Mouse (Mus musculus) small intestine, adult 2 months (tissue): ENCODE data around the gene Slc39a7. TPM values are rescaled to one million over a fixed set of nuclear protein-coding genes. Genes with fewer than 3 reads are reported as not detected.
"Not testable (repeated sequence)": the region's sequence is repeated elsewhere in the genome, so short reads cannot be mapped to it uniquely, and the experiment has no call there.

Experiments used
- H3K27ac ChIP-seq: fragments of 200-500 bp; 2 replicates; pipeline ENCODE4 v1.5.1; 2012; ENCODE audit warnings: low read depth, low read length, control low read depth, inconsistent platforms; ENCODE audit not compliant: insufficient read depth
- H3K27me3 ChIP-seq: fragments of 200-500 bp; 2 replicates; pipeline ENCODE4 v1.6.1; 2012; ENCODE audit warnings: mild to moderate bottlenecking, moderate library complexity, low read length, inconsistent platforms; ENCODE audit not compliant: control insufficient read depth, insufficient read depth
- H3K36me3 ChIP-seq: fragments of 200-500 bp; 2 replicates; pipeline ENCODE4 v1.6.1; 2012; ENCODE audit warnings: mild to moderate bottlenecking, low read length, control low read depth, inconsistent platforms; ENCODE audit not compliant: control insufficient read depth, insufficient read depth
- H3K4me1 ChIP-seq: fragments of 200-500 bp; 2 replicates; pipeline ENCODE4 v1.6.1; 2012; ENCODE audit warnings: low read length, inconsistent platforms, mixed read lengths; ENCODE audit not compliant: control insufficient read depth, insufficient read depth, insufficient read length
- H3K4me3 ChIP-seq: fragments of 200-500 bp; 2 replicates; pipeline ENCODE4 v1.5.1; 2012; ENCODE audit warnings: low read depth, mild to moderate bottlenecking, control low read depth, inconsistent platforms, low read length, moderate library complexity
- CTCF ChIP-seq: fragments of 200-500 bp; IDR thresholded peaks from 2 replicates; pipeline ENCODE4 v1.5.1; 2012; ENCODE audit warnings: low read depth, mild to moderate bottlenecking, control low read depth, inconsistent platforms, low read length, moderate library complexity, mixed read lengths; ENCODE audit not compliant: insufficient replicate concordance, insufficient read length; ENCODE audit errors: extremely low read depth
- POLR2A ChIP-seq: fragments of 200-500 bp; IDR thresholded peaks from 2 replicates; pipeline ENCODE4 v1.6.1; 2012; ENCODE audit warnings: low read depth, mild to moderate bottlenecking, control low read depth, inconsistent platforms, low read length, moderate library complexity
- WGBS: fragments of 180-500 bp; shearing (Covaris S2); methylation state at CpG from one replicate; pipeline ENCODE4 v1.1.7; 2018; 5-methylcytosine and 5-hydroxymethylcytosine counted together
- polyA plus RNA-seq: library from polyadenylated mRNA; depleted of rRNA; stranded (reverse); fragments of >200 nt; gene quantifications from 2 replicates; pipeline ENCODE4 v1.2.3, GENCODE M21; 2012

Slc39a7 gene
- polyA plus RNA-seq, 1 experiment, result 119 TPM

- no peaks in the 10 kb centered on the region for H3K27me3 ChIP-seq
- TF ChIP-seq CTCF, result no peak
- no peak for TF ChIP-seq POLR2A
- H3K27ac ChIP-seq, result no peak overlapping the region
- H3K4me3 ChIP-seq, result no peak overlapping the region
- peaks cover 31% of the 10 kb centered on the region for H3K36me3 ChIP-seq
- WGBS, result 66% methylated on average over 3 of the region's 3 CpGs
- H3K4me1 ChIP-seq, result peaks cover 2% of the 10 kb centered on the region; the same call in 1 of the 2 replicates
These were observed 35.8 kb downstream of the Slc39a7 start for GRCm38 (mm10) chr17:33995651-33996050.

- Histone ChIP-seq H3K4me1 (peaks cover 2% of the 10 kb centered on the region; the same call in 1 of the 2 replicates), H3K27me3 (no peaks in the 10 kb centered on the region), H3K4me3 (no peak overlapping the region), H3K27ac (no peak overlapping the region), H3K36me3 (peaks cover 31% of the 10 kb centered on the region)
- no peak for TF ChIP-seq CTCF
- TF ChIP-seq POLR2A, result no peak
- 90% methylated on average over 8 of the region's 8 CpGs for WGBS
These were observed 36.5 kb downstream of the Slc39a7 start for GRCm38 (mm10) chr17:33994959-33995358.

GRCm38 (mm10) chr17:33991788-33992664 lies 39.5 kb downstream of the Slc39a7 start:
- Histone ChIP-seq H3K27ac (no peak overlapping the region), H3K4me3 (no peak overlapping the region), H3K4me1 (no peaks in the 10 kb centered on the region; the same call in 1 of the 2 replicates), H3K36me3 (peaks cover 16% of the 10 kb centered on the region), H3K27me3 (no peaks in the 10 kb centered on the region)
- TF ChIP-seq POLR2A (no peak), CTCF (peak; percentile 55; the same call in 1 of the 2 replicates)
- WGBS, result 30% methylated on average over 10 of the region's 10 CpGs

GRCm38 (mm10) chr17:33982136-33982535 lies 49.3 kb downstream of the Slc39a7 start:
- H3K4me3 ChIP-seq, H3K27ac ChIP-seq, H3K36me3 ChIP-seq, H3K27me3 ChIP-seq: not testable (repeated sequence)
- WGBS, result 6% methylated on average over 8 of the region's 8 CpGs
- peak; percentile 69; the same call in 1 of the 2 replicates for TF ChIP-seq CTCF
- H3K4me1 ChIP-seq, result peaks cover 26% of the 10 kb centered on the region

GRCm38 (mm10) chr17:33981192-33981909 lies 50.1 kb downstream of the Slc39a7 start:
- TF ChIP-seq CTCF, result 0 out of 2 replicates have a peak, but pooled peaks have one; percentile 28
- under 1% methylated on average over 27 of the region's 27 CpGs for WGBS
- H3K27me3 ChIP-seq, H3K36me3 ChIP-seq: not testable (repeated sequence)
- Histone ChIP-seq H3K4me1 (peaks cover 26% of the 10 kb centered on the region), H3K27ac (peak overlapping the region; percentile 67), H3K4me3 (peak overlapping the region; percentile 65)

GRCm38 (mm10) chr17:33980181-33981035 lies 51.1 kb downstream of the Slc39a7 start:
- Histone ChIP-seq H3K36me3 (no peaks in the 10 kb centered on the region), H3K4me1 (peaks cover 26% of the 10 kb centered on the region), H3K27me3 (no peaks in the 10 kb centered on the region), H3K4me3 (no peak overlapping the region), H3K27ac (peak overlapping the region; percentile 24; the same call in 1 of the 2 replicates)
- no peak for TF ChIP-seq CTCF
- no peak for TF ChIP-seq POLR2A
- 77% methylated on average over 19 of the region's 19 CpGs for WGBS
